Mouse (Mus musculus) cerebellum, postnatal 4 days (tissue): Measurements from ENCODE around the gene Rpl9.
A peak's percentile ranks its signal among the peaks of the same experiment; 100 is the strongest.

ENCODE experiments used
- DNase-seq, 2 experiments: peaks; one replicate each; pipeline ENCODE4 v3.0.0; 2022; ENCODE audit warnings: low spot score in 2 of 2, mixed read lengths in 1 of 2

Rpl9 gene

DNA sequence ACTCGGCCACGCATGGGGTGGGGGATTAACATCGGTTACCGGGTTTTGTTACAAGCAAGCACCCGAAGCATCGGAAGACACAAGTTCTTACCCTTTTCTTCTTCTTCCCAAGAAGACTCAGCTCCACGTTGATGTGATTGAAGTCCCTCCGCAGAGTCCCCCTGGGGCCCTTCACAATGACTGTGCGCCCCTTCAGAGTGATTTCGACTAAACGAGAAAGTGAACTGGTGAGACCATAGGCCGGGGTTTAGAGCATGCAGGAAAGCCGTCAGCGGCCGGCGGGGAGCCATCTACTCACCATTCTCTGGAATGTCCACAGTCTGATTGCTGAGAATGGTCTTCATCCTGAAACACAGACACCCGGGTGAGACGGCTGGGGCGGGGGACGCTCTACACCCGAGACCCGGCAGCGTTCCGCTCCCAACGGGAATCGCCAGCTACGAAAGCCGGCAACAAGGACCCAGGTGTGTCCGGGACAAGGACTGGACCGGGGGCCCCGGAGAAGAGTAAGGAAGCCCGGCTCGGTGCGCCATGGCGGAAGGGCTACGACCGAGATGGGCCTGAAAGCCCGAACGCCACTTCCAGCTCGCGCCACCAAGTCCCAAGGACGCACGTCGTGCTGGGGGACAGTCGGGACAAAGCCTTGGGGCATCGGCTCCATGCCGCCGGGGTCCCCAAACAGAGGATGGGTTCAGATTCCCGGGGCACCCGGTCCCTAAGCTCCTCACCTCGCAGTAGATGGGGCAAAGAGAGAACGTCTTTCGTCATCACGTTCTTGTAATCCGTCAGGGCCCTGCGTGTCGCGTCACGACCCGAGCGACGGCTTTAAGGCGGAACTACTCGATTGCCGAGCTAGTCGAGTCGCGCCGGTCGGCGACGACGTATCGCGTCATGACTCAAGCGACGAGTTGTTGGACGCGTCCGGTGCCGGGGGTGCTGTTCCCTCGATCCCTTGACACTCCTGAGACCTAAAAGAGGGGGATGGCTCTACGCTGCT is at the start of gene Rpl9, which contains the start of gene Lias:
Gene Rpl9 (minus strand): TSS at position 797 of the 997 bp plus-strand sequence.
Gene Lias (plus strand): TSS at position 850 of the 997 bp plus-strand sequence.
- peak; percentile 98 to 99 for DNase-seq

DNA sequence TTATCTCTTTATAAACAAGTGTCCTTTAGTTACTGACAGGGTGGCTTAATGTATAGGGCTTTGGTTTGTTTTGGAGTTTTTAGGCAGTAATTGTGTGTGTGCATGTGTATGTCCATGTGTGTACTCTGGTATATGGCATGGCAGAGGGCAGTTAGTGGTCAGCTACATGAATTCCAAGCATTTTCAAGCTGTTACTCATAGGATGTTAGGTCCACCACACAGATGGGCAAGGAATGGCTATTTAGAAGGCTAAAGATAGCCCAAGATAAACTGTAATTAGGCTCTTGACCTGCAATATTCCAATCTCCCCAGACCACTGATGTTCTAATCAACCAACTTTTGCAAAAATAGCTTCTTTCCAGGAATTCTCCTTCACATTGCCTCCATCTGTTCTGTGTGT is 46.8 kb upstream of the Rpl9 start:
- no peak for DNase-seq

DNA sequence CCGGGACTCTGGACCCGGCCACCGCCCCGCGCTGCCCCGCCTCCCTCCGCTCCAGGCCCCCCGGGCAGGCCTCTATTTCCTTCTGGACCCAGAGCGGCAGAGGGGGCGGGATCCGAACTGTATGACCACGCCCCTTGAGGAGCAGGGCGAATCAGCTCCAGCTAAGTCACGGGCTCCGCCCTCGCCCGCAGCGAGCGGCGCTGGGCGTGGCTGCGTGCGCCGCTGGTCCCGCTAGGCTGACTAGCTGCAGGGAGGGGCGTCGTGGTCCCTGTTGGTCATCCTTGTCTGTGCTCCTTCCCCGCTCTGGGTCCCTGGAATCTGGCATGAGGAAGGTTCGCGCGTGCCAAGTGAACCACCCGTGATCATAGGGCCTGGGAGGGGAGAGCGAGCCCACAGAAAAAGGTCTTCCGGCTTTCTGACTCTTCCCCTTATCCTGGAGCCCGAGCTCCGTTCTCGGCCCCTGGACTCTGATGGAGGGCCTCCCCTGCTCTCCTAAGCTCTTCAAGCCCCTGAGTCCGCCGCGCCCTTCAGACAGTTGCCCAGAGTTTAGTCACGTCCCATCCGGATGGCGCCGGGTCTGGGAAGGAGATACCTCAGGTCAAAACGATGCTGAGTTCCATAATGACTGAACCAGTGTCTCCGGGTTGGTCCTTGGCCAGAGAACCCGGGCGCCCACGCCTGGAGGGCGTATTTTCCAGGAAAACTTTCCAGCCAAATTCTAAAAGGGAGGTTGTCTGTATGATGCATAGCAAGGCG is 44.7 kb upstream of the Rpl9 start, which contains the start of gene Ugdh:
Gene Ugdh (minus strand): TSS at position 144 of the 756 bp plus-strand sequence.
- DNase-seq: peak; percentile 80 to 93

DNA sequence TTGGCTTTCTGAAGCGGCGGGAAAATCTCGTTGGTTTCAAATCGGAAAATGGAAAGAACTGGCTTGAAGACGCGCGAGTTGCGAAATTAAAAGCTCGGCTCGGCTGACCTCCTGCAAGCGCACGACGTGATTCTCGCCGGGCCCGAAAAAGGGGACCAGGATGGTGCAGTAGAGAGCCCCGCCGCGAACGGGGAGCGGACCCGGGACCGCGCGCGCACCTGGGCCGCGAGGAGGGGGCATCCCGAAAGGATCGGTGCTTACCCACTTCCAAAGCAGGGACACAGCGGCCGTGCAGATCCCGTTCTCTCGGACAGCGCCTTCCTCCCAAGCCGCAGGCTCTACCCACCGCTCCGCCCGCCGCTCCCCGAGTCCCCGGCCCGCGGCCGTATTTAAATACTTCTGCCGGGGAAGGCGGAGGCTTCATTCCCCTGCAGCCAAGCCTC is 44.1 kb upstream of the Rpl9 start:
- no peak for DNase-seq

DNA sequence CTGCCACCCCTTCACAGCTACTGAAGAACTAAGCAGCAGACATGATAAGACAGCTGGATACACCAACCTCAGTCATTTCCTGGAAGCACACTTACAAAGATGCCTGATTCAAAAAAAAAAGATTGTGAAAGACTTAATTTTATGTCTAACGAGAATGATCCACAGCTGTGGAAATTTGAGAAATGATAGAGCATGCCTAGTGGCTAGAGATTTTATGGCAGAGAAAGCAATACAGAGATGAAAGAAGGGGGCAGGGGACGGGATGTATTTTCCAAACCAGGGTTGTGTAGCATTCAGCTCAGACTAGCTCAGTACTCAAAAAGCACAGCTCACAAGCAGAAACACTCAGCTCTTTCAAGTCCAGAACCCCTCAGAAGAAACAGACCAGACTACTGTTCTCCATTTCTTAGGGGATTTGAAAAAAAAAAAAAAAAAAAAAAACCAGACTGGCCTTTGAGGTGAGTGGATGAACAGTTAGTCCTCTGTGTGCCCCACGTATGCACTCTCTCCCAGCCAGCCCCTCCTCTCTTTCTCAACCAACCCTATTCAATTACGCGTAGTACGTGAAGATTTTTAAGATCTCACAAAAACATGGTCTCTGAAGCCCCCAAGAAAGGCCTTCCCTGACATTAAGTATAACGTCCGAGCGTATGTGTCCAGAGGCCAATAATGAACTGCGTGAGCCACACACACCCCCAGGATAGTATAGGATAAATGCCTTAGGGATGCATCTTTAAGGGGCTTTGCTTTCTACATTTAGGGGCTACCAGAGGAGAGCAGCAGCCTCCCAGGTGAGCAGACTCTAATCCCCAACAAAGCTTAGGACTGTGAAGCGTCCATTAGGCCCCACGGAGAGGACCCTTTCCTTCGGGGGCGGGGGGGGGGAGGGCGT is 43.5 kb upstream of the Rpl9 start:
- DNase-seq: no peak

- no peak for DNase-seq
Observed at GRCm38 (mm10) chr5:65429441-65429840, 38.2 kb upstream of the Rpl9 start.

DNA sequence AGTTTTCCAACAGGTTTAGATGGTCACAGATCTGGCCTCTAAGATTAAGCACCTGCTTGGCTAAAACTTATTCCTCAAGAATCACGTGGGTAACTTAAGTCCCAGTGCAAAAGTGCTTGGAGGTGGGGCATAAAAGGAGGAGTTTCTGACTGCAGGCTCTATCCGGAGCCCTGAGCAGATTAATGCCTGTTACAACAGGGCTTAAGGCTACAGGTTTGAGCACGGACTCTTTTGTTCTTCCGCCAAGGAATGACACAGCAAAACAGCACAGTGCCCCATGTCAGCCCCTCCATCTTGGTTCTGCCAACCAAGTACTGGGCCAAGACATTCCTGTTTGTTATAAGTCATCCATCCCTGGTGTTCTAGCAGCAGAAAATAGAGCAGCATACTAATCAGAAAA is 37.1 kb upstream of the Rpl9 start:
- DNase-seq: no peak

- no peak for DNase-seq
Observed at GRCm38 (mm10) chr5:65425251-65425650, 34.0 kb upstream of the Rpl9 start.

DNA sequence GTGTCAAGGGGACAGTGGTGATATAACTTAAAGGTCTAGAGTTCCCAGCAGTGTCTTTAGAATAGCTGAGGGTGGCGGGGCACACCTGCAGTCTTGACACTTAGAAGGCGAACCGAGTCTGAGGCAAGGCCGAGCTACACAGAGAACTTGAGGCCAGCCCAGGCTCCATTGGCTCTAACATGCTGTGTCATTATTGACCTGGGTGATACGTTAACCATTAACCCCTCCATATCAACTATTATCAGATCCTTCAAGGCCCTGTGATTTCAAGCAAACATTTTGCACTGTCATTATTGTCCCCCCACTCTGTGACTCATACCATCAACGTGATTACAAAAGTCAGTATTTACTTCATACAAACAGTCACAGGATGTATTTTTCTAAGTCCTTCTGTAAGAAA is 33.0 kb upstream of the Rpl9 start:
- DNase-seq: no peak

- DNase-seq: no peak
Observed at GRCm38 (mm10) chr5:65422803-65423202, 31.6 kb upstream of the Rpl9 start.

GRCm38 (mm10) chr5:65420822-65421221 is 29.6 kb upstream of the Rpl9 start:
- no peak for DNase-seq

DNA sequence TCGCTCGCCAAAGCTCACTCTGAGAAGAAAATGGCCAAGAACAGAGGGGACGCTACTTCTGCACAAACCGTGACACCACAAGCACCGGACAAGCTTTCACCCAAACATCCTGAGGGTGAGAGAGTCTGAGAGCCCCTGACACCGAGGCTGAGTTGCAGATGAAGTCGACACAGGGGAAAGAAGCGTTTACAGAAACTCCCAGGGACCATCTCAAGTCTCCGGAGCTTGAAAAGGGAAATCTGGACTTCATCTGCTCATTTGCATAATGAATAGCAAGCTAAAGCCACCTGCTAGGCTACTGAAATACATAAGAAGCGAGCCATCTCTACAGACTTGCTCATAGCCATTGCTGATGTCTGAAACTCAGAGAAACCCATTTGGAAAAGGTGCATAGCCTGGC is 27.9 kb upstream of the Rpl9 start:
- DNase-seq: no peak

DNA sequence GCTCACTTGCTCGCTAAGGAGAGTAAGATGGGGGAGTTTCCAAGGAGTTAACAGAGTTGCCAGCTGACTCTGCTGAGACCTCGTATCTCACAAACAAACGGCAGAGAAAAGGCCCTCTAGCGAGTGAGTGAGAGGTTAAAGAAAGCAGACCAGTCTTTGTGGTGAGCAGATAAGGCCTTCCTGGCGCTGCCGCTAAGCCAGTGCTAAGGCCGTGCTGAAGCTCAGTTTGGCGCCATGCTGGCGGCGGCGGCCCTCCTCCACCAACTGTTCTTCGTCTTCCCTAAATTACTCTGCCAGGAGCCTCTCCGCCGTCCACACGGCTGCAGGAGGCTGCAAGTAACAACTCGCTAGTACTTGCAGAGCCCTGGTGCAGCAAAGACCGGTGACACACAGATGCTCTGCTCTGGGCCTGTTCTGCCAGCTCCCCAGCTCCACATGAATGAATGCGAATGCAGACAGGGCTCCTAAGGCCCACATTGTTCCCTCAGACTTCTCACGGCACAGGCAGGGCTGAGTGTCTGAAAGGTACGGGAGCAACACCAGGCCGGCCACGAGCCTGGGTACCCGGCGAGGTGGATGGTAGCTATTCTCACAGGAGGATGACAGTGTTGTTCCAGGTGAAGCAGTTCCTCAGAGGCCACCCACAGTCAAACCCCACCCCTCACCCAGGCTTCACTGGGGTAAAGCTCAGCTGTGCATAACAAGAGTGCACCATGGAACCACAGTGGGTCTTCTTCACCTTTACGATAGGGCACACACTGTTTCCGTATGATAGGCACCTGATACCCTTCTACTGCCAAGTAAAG is 24.6 kb upstream of the Rpl9 start:
- DNase-seq: no peak

GRCm38 (mm10) chr5:65407989-65408388 is 16.7 kb upstream of the Rpl9 start:
- DNase-seq: no peak

- peak; percentile 69 to 76 for DNase-seq
Observed at GRCm38 (mm10) chr5:65401251-65401994, 10.2 kb upstream of the Rpl9 start.

DNA sequence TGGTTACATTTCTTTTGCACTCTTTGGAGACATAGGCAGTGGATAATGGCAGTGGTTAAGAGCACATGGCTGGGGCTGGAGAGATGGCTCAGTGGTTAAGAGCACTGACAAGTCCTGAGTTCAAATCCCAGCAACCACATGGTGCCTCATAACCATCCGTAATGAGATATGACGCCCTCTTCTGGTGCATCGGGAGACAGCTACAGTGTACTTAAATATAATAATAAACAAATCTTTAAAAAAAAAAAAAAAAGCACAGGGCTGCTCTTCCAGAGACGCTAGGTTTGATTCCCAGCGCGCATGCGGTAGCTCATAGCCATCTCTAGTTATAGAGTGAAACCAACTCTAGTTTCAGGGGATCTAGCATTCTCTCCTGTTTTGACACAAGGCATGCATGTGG is 3.2 kb upstream of the Rpl9 start:
- no peak for DNase-seq

GRCm38 (mm10) chr5:65391753-65392152 is 509 bp upstream of the Rpl9 start:
- no peak for DNase-seq

DNA sequence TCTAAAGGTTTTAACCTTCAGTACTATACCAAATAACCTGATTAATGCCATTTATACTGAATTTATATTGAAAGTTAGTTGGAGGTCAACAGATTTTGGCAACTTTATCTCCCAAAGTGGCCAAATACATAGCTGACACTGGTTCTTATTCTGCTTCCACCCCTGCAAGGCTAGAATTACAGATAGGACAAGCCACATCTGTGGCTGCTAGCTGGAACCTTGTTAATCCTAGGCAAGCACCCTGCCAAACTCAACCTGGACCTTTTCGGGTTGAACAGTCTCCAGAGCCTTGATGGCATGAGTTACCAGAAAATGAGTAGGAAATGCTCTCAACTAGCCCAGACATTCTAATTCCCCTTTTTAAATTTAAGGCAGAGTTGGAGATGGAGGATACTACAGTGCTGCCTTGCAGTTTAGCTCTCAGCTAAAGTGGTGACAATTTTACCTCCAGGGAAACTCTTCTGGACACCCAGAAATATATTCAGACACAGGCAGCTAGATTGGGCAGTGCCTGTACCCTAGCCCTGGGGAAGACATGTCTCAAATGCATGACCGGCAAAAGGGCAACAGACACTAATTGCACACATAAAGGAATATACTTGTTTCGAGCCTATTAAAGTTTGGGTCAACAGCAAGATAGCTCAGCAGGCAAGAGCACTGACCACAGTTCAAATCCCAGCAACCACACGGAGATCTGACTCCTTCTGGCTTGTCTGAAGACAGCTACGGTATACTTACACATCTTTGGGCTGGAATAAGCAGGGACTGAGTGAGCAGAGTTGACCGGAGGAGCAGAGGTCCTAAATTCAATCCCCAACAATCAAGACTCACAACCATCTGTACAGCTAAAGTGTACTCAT is 4.0 kb downstream of the Rpl9 start:
- DNase-seq: no peak

DNA sequence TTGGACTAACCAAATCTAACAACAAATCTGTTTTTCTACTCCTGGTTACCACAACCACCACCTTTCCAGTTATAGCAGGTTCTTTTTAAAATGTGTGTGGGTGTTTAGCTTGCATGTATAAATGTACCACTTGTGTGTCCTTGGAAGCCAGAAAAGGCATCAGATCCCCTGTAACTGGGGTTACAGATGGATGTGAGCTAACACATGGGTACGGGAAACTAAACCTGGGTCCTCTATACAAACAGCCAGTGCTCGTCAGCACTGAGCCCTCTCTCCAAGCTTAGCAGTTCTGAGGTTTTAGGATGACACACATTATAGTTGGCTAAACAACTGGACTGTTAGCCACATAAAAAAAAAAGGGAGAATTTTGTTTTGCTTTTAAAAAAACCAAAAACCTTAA is 5.5 kb downstream of the Rpl9 start:
- DNase-seq: no peak
